Mouse (Mus musculus) MEL (cell line): ENCODE measurements around the gene Ankrd44. TPM values are rescaled to one million over a fixed set of nuclear protein-coding genes. Genes with fewer than 3 reads are reported as not detected.

ENCODE experiments used
- DNase-seq: peaks from one replicate; pipeline ENCODE4 v3.0.0; 2011; ENCODE audit warnings: low read depth, low spot score
- H3K27ac ChIP-seq: 2 replicates; pipeline ENCODE4 v1.5.1; 2012; ENCODE audit warnings: low read depth, mild to moderate bottlenecking, control low read depth, low read length, moderate library complexity; ENCODE audit not compliant: control insufficient read depth
- H3K27me3 ChIP-seq, 2 experiments: fragments of 150-350 bp in 1 of 2; sonication (generic) in 1 of 2; 2 replicates each; pipeline ENCODE4 v1.6.1; 2012; ENCODE audit warnings: low read length in 2 of 2, mild to moderate bottlenecking in 2 of 2, improper control_type of control experiment in 1 of 2, moderate library complexity in 1 of 2; ENCODE audit not compliant: insufficient read depth in 2 of 2, control insufficient read depth in 1 of 2
- H3K36me3 ChIP-seq, 2 experiments: 2 replicates each; pipeline ENCODE4 v1.6.1; 2012 to 2014; ENCODE audit warnings: low read length in 2 of 2, improper control_type of control experiment in 1 of 2, inconsistent platforms in 1 of 2, mild to moderate bottlenecking in 1 of 2; ENCODE audit not compliant: insufficient read depth in 2 of 2, control insufficient read depth in 1 of 2
- H3K4me1 ChIP-seq, 2 experiments: fragments of 150-350 bp in 1 of 2; sonication (generic) in 1 of 2; 2 replicates each; pipeline ENCODE4 v1.6.1; 2012; ENCODE audit warnings: low read length in 2 of 2, improper control_type of control experiment in 1 of 2, mild to moderate bottlenecking in 1 of 2; ENCODE audit not compliant: insufficient read depth in 2 of 2, control insufficient read depth in 1 of 2
- H3K4me3 ChIP-seq, 2 experiments: fragments of 150-350 bp in 1 of 2; sonication (generic) in 1 of 2; 2 replicates each; pipeline ENCODE4 v1.5.1; 2012; ENCODE audit warnings: low read depth in 2 of 2, low read length in 2 of 2, mild to moderate bottlenecking in 2 of 2, moderate library complexity in 2 of 2, control low read depth in 1 of 2, improper control_type of control experiment in 1 of 2; ENCODE audit not compliant: control insufficient read depth in 1 of 2, insufficient read depth in 1 of 2
- H3K79me2 ChIP-seq: 2 replicates; pipeline ENCODE4 v1.6.1; 2012; ENCODE audit warnings: mild to moderate bottlenecking, low read length, moderate library complexity; ENCODE audit not compliant: control insufficient read depth, poor library complexity, insufficient read depth
- H3K9ac ChIP-seq: 2 replicates; pipeline ENCODE4 v1.6.1; 2012; ENCODE audit warnings: low read depth, mild to moderate bottlenecking, control low read depth, low read length, moderate library complexity; ENCODE audit not compliant: control insufficient read depth, poor library complexity, severe bottlenecking
- H3K9me3 ChIP-seq: fragments of 150-350 bp; sonication (generic); replicated peaks from 2 replicates; pipeline ENCODE4 v1.6.1; 2012; ENCODE audit warnings: mild to moderate bottlenecking, low read length, improper control_type of control experiment, moderate library complexity; ENCODE audit not compliant: insufficient read depth
- CHD1 ChIP-seq: IDR thresholded peaks from 2 replicates; pipeline ENCODE4 v1.6.1; 2012; ENCODE audit warnings: low read depth, mild to moderate bottlenecking, inconsistent platforms, low read length, improper control_type of control experiment
- CHD2 ChIP-seq: IDR thresholded peaks from 2 replicates; pipeline ENCODE4 v1.6.1; 2011; ENCODE audit warnings: low read length, improper control_type of control experiment
- CTCF ChIP-seq, 3 experiments: IDR thresholded peaks in 2 of 3; conservative IDR thresholded peaks in 1 of 3; 2 replicates each; pipeline ENCODE4 v1.5.1; 2011 to 2012; ENCODE audit warnings: low read length in 3 of 3, low read depth in 2 of 3, mild to moderate bottlenecking in 2 of 3, improper control_type of control experiment in 1 of 3, inconsistent platforms in 1 of 3, mixed read lengths in 1 of 3, moderate library complexity in 1 of 3; ENCODE audit not compliant: control insufficient read depth in 1 of 3, insufficient read depth in 1 of 3, poor library complexity in 1 of 3, severe bottlenecking in 1 of 3
- ELF1 ChIP-seq: IDR thresholded peaks from 2 replicates; pipeline ENCODE4 v1.6.1; 2014; ENCODE audit warnings: low read depth, mild to moderate bottlenecking, inconsistent platforms, low read length, improper control_type of control experiment, moderate library complexity
- ETS1 ChIP-seq: IDR thresholded peaks from 2 replicates; pipeline ENCODE4 v1.6.1; 2012; ENCODE audit warnings: low read depth, mild to moderate bottlenecking, inconsistent platforms, low read length, improper control_type of control experiment, moderate library complexity
- GABPA ChIP-seq: IDR thresholded peaks from 2 replicates; pipeline ENCODE4 v1.6.1; 2012; ENCODE audit warnings: low read depth, mild to moderate bottlenecking, inconsistent platforms, low read length, improper control_type of control experiment, moderate library complexity
- GATA1 ChIP-seq: IDR thresholded peaks from 2 replicates; pipeline ENCODE4 v1.6.1; 2011; ENCODE audit warnings: low read depth, low read length, improper control_type of control experiment
- HCFC1 ChIP-seq: IDR thresholded peaks from 2 replicates; pipeline ENCODE4 v1.6.1; 2012; ENCODE audit warnings: low read depth, mild to moderate bottlenecking, inconsistent platforms, low read length, improper control_type of control experiment, moderate library complexity
- JUND ChIP-seq: IDR thresholded peaks from 2 replicates; pipeline ENCODE4 v1.6.1; 2011; ENCODE audit warnings: low read depth, mild to moderate bottlenecking, improper control_type of control experiment, low read length
- KAT2A ChIP-seq: conservative IDR thresholded peaks from 2 replicates; pipeline ENCODE4 v1.6.1; 2012; ENCODE audit warnings: low read depth, low read length, improper control_type of control experiment, inconsistent platforms
- MAFK ChIP-seq: IDR thresholded peaks from 2 replicates; pipeline ENCODE4 v1.6.1; 2011; ENCODE audit warnings: low read depth, mild to moderate bottlenecking, low read length, improper control_type of control experiment, borderline replicate concordance
- MAZ ChIP-seq: IDR thresholded peaks from 2 replicates; pipeline ENCODE4 v1.6.1; 2012; ENCODE audit warnings: low read depth, mild to moderate bottlenecking, inconsistent platforms, low read length, improper control_type of control experiment
- NELFE ChIP-seq: IDR thresholded peaks from 2 replicates; pipeline ENCODE4 v1.6.1; 2011; ENCODE audit warnings: low read depth, low read length, improper control_type of control experiment
- NRF1 ChIP-seq: IDR thresholded peaks from 2 replicates; pipeline ENCODE4 v1.6.1; 2014; ENCODE audit warnings: low read depth, mild to moderate bottlenecking, inconsistent platforms, low read length, improper control_type of control experiment, moderate library complexity; ENCODE audit not compliant: poor library complexity, insufficient read depth, severe bottlenecking
- POLR2A ChIP-seq, 2 experiments: IDR thresholded peaks; 2 replicates each; pipeline ENCODE4 v1.6.1; 2011 to 2012; ENCODE audit warnings: low read length in 2 of 2, mild to moderate bottlenecking in 2 of 2, control low read depth in 1 of 2, improper control_type of control experiment in 1 of 2, low read depth in 1 of 2, moderate library complexity in 1 of 2; ENCODE audit not compliant: control insufficient read depth in 1 of 2, insufficient read depth in 1 of 2, poor library complexity in 1 of 2
- POLR2AphosphoS2 ChIP-seq: IDR thresholded peaks from 2 replicates; pipeline ENCODE4 v1.6.1; 2011; ENCODE audit warnings: low read length, improper control_type of control experiment
- POLR2AphosphoS5 ChIP-seq: IDR thresholded peaks from 2 replicates; pipeline ENCODE4 v1.6.1; 2012; ENCODE audit warnings: low read depth, borderline replicate concordance, mild to moderate bottlenecking, inconsistent platforms, low read length, moderate library complexity, mixed read lengths
- SIN3A ChIP-seq: IDR thresholded peaks from 2 replicates; pipeline ENCODE4 v1.6.1; 2012; ENCODE audit warnings: low read length, improper control_type of control experiment, inconsistent platforms
- TBP ChIP-seq: IDR thresholded peaks from 2 replicates; pipeline ENCODE4 v1.8.0; 2011; ENCODE audit warnings: low read depth, low read length, improper control_type of control experiment
- TCF12 ChIP-seq: IDR thresholded peaks from 2 replicates; pipeline ENCODE4 v1.6.1; 2014; ENCODE audit warnings: low read depth, mild to moderate bottlenecking, inconsistent platforms, low read length, improper control_type of control experiment, moderate library complexity
- UBTF ChIP-seq: IDR thresholded peaks from 2 replicates; pipeline ENCODE4 v1.6.1; 2012; ENCODE audit warnings: low read depth, mild to moderate bottlenecking, inconsistent platforms, low read length, improper control_type of control experiment, moderate library complexity, borderline replicate concordance; ENCODE audit not compliant: insufficient read depth
- USF2 ChIP-seq, 2 experiments: IDR thresholded peaks; 2 replicates each; pipeline ENCODE4 v1.6.1; 2011 to 2012; ENCODE audit warnings: improper control_type of control experiment in 2 of 2, low read length in 2 of 2, borderline replicate concordance in 1 of 2, inconsistent platforms in 1 of 2, low read depth in 1 of 2, mild to moderate bottlenecking in 1 of 2; ENCODE audit not compliant: insufficient read depth in 1 of 2
- ZNF384 ChIP-seq: IDR thresholded peaks from 2 replicates; pipeline ENCODE4 v1.6.1; 2012; ENCODE audit warnings: low read depth, mild to moderate bottlenecking, inconsistent platforms, low read length, improper control_type of control experiment
- polyA plus RNA-seq, 2 experiments: library from polyadenylated mRNA; stranded (reverse) in 1 of 2; unstranded in 1 of 2; fragments of >175 nt in 1 of 2; fragments of >200 nt in 1 of 2; gene quantifications; 2 replicates each; pipeline versions ENCODE4 v1.2.1 to v1.2.4; 2012; ENCODE audit warnings: low replicate concordance in 2 of 2, low read depth in 1 of 2; ENCODE audit not compliant: insufficient read length in 2 of 2, insufficient read depth in 1 of 2, missing spikeins in 1 of 2
- total RNA-seq: library from RNA; depleted of rRNA; stranded (reverse); fragments of 300-350 nt; gene quantifications from 2 replicates; pipeline ENCODE4 v1.2.3, GENCODE M21; 2012

The Ankrd44 gene
- total and polyA plus RNA-seq, 3 experiments, result 2.3 to 4.4 TPM; not detected in 1

DNA sequence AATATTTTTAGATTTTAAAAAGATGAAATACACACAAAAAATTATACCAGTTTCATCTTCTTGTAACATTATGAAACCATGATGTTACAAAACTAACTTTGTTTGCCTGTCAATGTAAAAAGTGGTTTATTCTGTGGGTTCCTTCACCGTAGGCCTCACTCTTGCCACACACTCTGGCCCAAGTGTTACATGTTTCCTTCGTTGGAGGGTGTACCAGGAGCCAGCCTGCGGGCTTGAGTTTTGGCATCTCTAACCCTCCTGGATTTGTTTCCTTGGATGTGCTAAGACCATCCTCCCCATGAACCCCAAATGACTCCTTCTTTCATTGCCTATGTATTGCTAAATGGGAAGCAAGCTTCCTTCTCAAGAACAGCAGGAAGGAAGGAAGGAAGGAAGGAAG, 230.8 kb downstream of the Ankrd44 start:
- H3K4me3 ChIP-seq, result no peak overlapping the region
- no peak for TF ChIP-seq UBTF
- TF ChIP-seq ZNF384, result no peak
- TF ChIP-seq CHD2, result no peak
- no peak for TF ChIP-seq POLR2A (IDR thresholded peaks at IDR 0.05; ENCODE audit: control insufficient read depth in 1 of 2, insufficient read depth in 1 of 2, low read depth in 1 of 2, low read length in 2 of 2, poor library complexity in 1 of 2)
- no peak for TF ChIP-seq MAFK
- no peak for TF ChIP-seq NRF1
- no peak for TF ChIP-seq GATA1
- no peak for TF ChIP-seq CTCF (IDR thresholded peaks at IDR 0.05 in 2 of 3, conservative IDR thresholded peaks at IDR 0.05 in 1 of 3; ENCODE audit: control insufficient read depth in 1 of 3, insufficient read depth in 1 of 3, low read depth in 2 of 3, low read length in 3 of 3, poor library complexity in 1 of 3, severe bottlenecking in 1 of 3)
- TF ChIP-seq ETS1, result no peak
- TF ChIP-seq JUND, result no peak
- no peak for TF ChIP-seq NELFE
- no peak for TF ChIP-seq HCFC1
- H3K9me3 ChIP-seq, result no peaks in the 10 kb centered on the region
- no peak for DNase-seq
- H3K79me2 ChIP-seq, result no peaks in the 10 kb centered on the region
- H3K27ac ChIP-seq, result no peak overlapping the region
- peaks cover 3 to 7% of the 10 kb centered on the region in 2 experiments; a peak in 3 of 4 replicates for H3K4me1 ChIP-seq
- peaks cover 0 to 9% of the 10 kb centered on the region in 2 experiments; a peak in 2 of 4 replicates for H3K36me3 ChIP-seq
- no peak overlapping the region for H3K9ac ChIP-seq
- no peaks in the 10 kb centered on the region for H3K27me3 ChIP-seq

DNA sequence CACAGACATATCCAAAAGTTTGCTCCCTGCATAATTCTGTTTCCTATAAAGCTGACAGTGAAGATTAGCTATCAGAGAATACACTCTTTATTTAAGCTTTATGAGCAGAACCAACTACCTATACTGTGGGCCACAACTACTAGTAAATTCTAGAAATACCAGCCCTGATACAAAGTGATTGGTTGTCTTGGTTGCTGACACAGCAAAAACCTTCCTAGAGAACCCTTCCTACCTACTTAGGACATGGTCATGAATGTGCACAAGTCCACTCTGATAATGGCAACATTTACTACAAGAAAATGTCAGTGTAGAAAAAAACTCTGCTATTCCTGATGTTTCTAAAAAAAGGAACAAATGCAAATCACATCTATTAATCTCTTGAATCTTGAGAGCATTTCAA, 234.4 kb downstream of the Ankrd44 start:
- Histone ChIP-seq H3K36me3 (peaks cover 0 to 12% of the 10 kb centered on the region in 2 experiments; a peak in 2 of 4 replicates), H3K27me3 (no peaks in the 10 kb centered on the region), H3K27ac (no peak overlapping the region), H3K4me3 (no peak overlapping the region), H3K9me3 (no peaks in the 10 kb centered on the region), H3K9ac (no peak overlapping the region), H3K79me2 (no peaks in the 10 kb centered on the region), H3K4me1 (peaks cover 3 to 7% of the 10 kb centered on the region in 2 experiments; a peak in 3 of 4 replicates)
- no peak for TF ChIP-seq ETS1
- TF ChIP-seq SIN3A, result no peak
- TF ChIP-seq MAFK, result peak; percentile 77
- no peak for TF ChIP-seq KAT2A
- no peak for DNase-seq

DNA sequence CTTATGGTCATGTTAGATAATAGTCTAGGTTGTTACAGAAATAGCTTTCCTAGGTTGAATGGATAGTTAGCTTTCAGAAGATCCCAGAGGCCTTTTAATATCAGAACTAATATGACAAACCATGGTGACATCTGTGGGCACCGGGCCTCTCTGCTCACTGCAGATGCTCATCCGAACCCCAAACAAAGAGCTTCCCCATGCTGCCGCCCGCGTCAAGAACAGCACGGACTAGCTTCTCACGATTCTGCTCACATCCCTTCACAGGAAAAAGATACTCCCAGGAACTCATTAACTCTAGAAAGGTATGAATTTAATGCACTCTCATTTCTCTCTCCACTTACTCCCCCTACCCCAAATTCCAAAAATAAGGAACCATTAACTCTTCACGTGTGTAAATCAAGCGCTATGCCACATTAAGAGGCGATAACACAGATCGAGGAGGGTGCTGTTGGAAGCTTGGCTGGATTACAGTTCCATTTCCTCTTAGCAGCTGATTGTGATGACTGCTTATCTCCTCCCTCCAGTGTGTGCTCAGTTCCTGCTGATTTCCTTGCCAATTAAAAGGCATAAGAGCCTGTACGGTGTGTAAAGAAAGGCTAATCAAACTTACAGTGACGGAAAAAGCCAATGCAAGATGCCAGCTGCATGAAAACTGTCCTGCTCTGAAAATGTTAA, 235.8 kb downstream of the Ankrd44 start:
- no peaks in the 10 kb centered on the region for H3K27me3 ChIP-seq
- H3K79me2 ChIP-seq, result no peaks in the 10 kb centered on the region
- peak; percentile 87 for DNase-seq
- no peak overlapping the region for H3K4me3 ChIP-seq
- peaks cover 0 to 12% of the 10 kb centered on the region in 2 experiments; a peak in 2 of 4 replicates for H3K36me3 ChIP-seq
- H3K4me1 ChIP-seq, result peaks cover 3 to 7% of the 10 kb centered on the region in 2 experiments; a peak in 3 of 4 replicates
- H3K9me3 ChIP-seq, result no peaks in the 10 kb centered on the region
- H3K9ac ChIP-seq, result no peak overlapping the region
- no peak overlapping the region for H3K27ac ChIP-seq
- no peak for TF ChIP-seq ZNF384
- TF ChIP-seq GABPA, result no peak
- peak; percentile 100 for TF ChIP-seq ETS1
- TF ChIP-seq POLR2A (IDR thresholded peaks at IDR 0.05; ENCODE audit: control insufficient read depth in 1 of 2, insufficient read depth in 1 of 2, low read depth in 1 of 2, low read length in 2 of 2, poor library complexity in 1 of 2), result no peak
- TF ChIP-seq POLR2AphosphoS5, result no peak
- no peak for TF ChIP-seq HCFC1
- peak; percentile 60 for TF ChIP-seq MAZ
- TF ChIP-seq CHD2, result no peak
- TF ChIP-seq USF2 (IDR thresholded peaks at IDR 0.05; ENCODE audit: borderline replicate concordance in 1 of 2, insufficient read depth in 1 of 2, low read depth in 1 of 2, low read length in 2 of 2), result no peak
- no peak for TF ChIP-seq POLR2AphosphoS2
- TF ChIP-seq TCF12, result peak; percentile 97
- TF ChIP-seq MAFK, result no peak; the same call in 1 of the 2 replicates
- TF ChIP-seq ELF1, result 0 out of 2 replicates have a peak, but pooled peaks have one; percentile 18
- TF ChIP-seq CHD1, result no peak
- TF ChIP-seq TBP, result no peak
- peak; percentile 89 for TF ChIP-seq SIN3A
